Mouse (Mus musculus): ENCODE measurements at regions not wholly inside any gene's neighbourhood (a gene's known extent, or its start where the extent isn't known, plus 50 kb on each side); places are given as distances from the start of the nearest gene placed in this dataset.
A peak's percentile ranks its signal among the peaks of the same experiment; 100 is the strongest.

DNA sequence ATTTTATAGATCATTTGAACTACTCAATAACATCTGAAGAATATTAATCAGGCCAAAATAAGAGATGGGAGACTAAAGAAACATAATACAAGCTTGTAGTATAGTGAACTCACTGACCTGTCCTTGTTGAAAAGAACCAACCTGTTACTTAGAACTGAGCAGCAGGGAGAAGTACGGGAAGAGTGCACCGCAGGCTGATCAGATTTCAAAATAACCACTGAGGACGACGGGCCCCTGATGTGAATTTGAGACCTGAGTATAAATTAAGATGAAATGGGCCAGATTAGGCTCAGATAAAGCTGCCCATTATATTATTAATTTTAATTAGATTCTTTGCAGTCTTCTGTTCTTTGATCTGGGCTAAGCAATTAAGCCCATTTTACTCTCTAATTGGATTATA, 391.2 kb upstream of the Tyrp1 start:
- H3K27me3 ChIP-seq (replicated peaks; ENCODE audit: control insufficient read depth, insufficient read depth, low read length), result no peaks in the 10 kb centered on the region
- H3K4me1 ChIP-seq (replicated peaks; ENCODE audit: control insufficient read depth, insufficient read depth, low read length), result no peaks in the 10 kb centered on the region
- no peak for TF ChIP-seq CTCF (IDR thresholded peaks at IDR 0.05; ENCODE audit: low read depth)
- WGBS, result 66% methylated on average over 4 of the region's 4 CpGs
- no peak overlapping the region for H3K4me3 ChIP-seq (ENCODE audit: low read depth, low read length)
- no peaks in the 10 kb centered on the region for H3K9me3 ChIP-seq (ENCODE audit: control insufficient read depth)
- H3K36me3 ChIP-seq (ENCODE audit: control insufficient read depth, insufficient read depth), result no peaks in the 10 kb centered on the region
- no peak overlapping the region for H3K27ac ChIP-seq (ENCODE audit: low read depth, low read length)
- no peak for ATAC-seq
- H3K4me2 ChIP-seq (replicated peaks; ENCODE audit: low read depth), result no peak overlapping the region
- no peak overlapping the region for H3K9ac ChIP-seq (ENCODE audit: low read depth, low read length)

- WGBS, result 86% methylated on average over 1 of the region's 1 CpGs
- Histone ChIP-seq H3K4me2 (replicated peaks; ENCODE audit: low read depth) (no peak overlapping the region), H3K36me3 (ENCODE audit: control insufficient read depth, insufficient read depth) (no peaks in the 10 kb centered on the region), H3K4me3 (ENCODE audit: low read depth, low read length) (no peak overlapping the region), H3K9me3 (ENCODE audit: control insufficient read depth) (no peaks in the 10 kb centered on the region), H3K27me3 (replicated peaks; ENCODE audit: control insufficient read depth, insufficient read depth, low read length) (no peaks in the 10 kb centered on the region), H3K27ac (ENCODE audit: low read depth, low read length) (no peak overlapping the region), H3K9ac (ENCODE audit: low read depth, low read length) (no peak overlapping the region), H3K4me1 (replicated peaks; ENCODE audit: control insufficient read depth, insufficient read depth, low read length) (no peaks in the 10 kb centered on the region)
- TF ChIP-seq CTCF (IDR thresholded peaks at IDR 0.05; ENCODE audit: low read depth), result peak; percentile 39
- no peak for ATAC-seq
Measured at GRCm38 (mm10) chr4:80463615-80464014, 370.3 kb upstream of the Tyrp1 start.

GRCm38 (mm10) chr4:80475736-80476478, 358.0 kb upstream of the Tyrp1 start:
- Histone ChIP-seq H3K27ac (ENCODE audit: low read depth, low read length) (no peak overlapping the region), H3K36me3 (ENCODE audit: control insufficient read depth, insufficient read depth) (no peaks in the 10 kb centered on the region), H3K4me1 (replicated peaks; ENCODE audit: control insufficient read depth, insufficient read depth, low read length) (no peaks in the 10 kb centered on the region), H3K4me2 (replicated peaks; ENCODE audit: low read depth) (no peak overlapping the region), H3K9me3 (ENCODE audit: control insufficient read depth) (no peaks in the 10 kb centered on the region), H3K4me3 (ENCODE audit: low read depth, low read length) (no peak overlapping the region), H3K27me3 (replicated peaks; ENCODE audit: control insufficient read depth, insufficient read depth, low read length) (no peaks in the 10 kb centered on the region), H3K9ac (ENCODE audit: low read depth, low read length) (no peak overlapping the region)
- WGBS, result 83% methylated on average over 4 of the region's 4 CpGs
- TF ChIP-seq CTCF (IDR thresholded peaks at IDR 0.05; ENCODE audit: low read depth), result no peak
- no peak for ATAC-seq

DNA sequence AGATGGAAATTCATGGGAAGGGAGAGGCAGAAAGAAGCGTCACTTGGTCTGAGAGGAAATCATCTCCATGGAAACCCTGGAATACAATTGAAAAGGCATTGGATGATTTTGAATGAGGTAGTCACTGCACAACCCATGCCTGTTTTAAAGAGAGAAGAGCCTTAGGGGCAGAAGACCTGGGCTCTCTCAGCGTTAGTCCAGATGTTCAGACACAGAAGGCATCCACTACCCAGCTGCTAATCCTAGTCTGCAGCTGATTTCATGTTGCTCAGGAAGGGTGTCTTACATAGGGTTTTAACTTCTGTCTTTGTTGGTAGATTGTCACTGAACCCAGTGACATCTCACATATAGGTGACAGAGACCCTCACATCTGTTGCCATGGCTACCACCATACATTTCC, 318.8 kb upstream of the Tyrp1 start:
- ATAC-seq, result no peak
- no peaks in the 10 kb centered on the region for H3K9me3 ChIP-seq (ENCODE audit: control insufficient read depth)
- no peaks in the 10 kb centered on the region for H3K4me1 ChIP-seq (replicated peaks; ENCODE audit: control insufficient read depth, insufficient read depth, low read length)
- H3K9ac ChIP-seq (ENCODE audit: low read depth, low read length), result no peak overlapping the region
- no peaks in the 10 kb centered on the region for H3K36me3 ChIP-seq (ENCODE audit: control insufficient read depth, insufficient read depth)
- H3K4me2 ChIP-seq (replicated peaks; ENCODE audit: low read depth), result no peak overlapping the region
- TF ChIP-seq CTCF (IDR thresholded peaks at IDR 0.05; ENCODE audit: low read depth), result no peak
- H3K27ac ChIP-seq (ENCODE audit: low read depth, low read length), result no peak overlapping the region
- 79% methylated on average over 2 of the region's 2 CpGs for WGBS
- H3K4me3 ChIP-seq (ENCODE audit: low read depth, low read length), result no peak overlapping the region
- no peaks in the 10 kb centered on the region for H3K27me3 ChIP-seq (replicated peaks; ENCODE audit: control insufficient read depth, insufficient read depth, low read length)

DNA sequence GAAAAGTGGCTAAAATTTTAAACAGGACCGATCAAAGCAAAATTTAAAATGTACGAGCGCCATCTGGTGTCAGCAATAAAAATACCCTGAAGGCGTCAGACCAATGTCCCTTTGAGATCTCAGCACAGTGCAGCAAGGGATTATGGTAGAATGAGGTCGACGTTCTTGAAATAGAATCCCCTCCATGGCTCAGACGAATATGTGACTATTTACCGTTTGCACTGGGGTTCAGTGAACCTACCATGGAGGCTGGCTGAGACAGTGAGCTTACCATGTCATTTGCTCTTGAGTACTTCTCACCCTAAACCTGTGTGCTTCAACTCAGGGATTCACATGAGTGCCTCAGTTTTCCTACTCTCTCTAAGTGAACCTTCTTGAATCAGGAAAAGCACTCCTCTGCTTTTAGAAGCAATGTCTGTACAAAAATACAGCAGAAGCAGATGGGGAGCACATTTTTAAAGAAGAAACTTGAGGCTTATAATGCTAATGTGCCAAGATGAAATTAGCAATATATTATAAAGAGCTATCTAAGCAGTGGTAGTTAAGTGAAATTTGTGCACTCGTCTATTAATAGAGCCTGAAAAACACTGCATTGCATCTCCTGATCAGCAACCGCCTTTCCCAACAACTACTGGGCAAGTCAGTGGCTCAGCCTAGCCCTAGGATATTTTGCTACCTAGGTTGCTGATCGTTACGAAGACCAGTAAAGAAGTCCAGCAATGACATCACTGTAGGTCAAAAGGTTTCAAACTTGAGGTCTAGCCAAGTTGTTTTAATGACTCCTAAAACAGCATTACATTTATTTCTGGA, 316.2 kb upstream of the Tyrp1 start:
- H3K27me3 ChIP-seq (replicated peaks; ENCODE audit: control insufficient read depth, insufficient read depth, low read length), result no peaks in the 10 kb centered on the region
- no peaks in the 10 kb centered on the region for H3K36me3 ChIP-seq (ENCODE audit: control insufficient read depth, insufficient read depth)
- H3K9me3 ChIP-seq (ENCODE audit: control insufficient read depth), result no peaks in the 10 kb centered on the region
- no peak overlapping the region for H3K9ac ChIP-seq (ENCODE audit: low read depth, low read length)
- no peak overlapping the region for H3K4me2 ChIP-seq (replicated peaks; ENCODE audit: low read depth)
- peak; percentile 68 for TF ChIP-seq CTCF (IDR thresholded peaks at IDR 0.05; ENCODE audit: low read depth)
- ATAC-seq, result no peak
- H3K27ac ChIP-seq (ENCODE audit: low read depth, low read length), result no peak overlapping the region
- no peak overlapping the region for H3K4me3 ChIP-seq (ENCODE audit: low read depth, low read length)
- 28% methylated on average over 12 of the region's 12 CpGs for WGBS
- no peaks in the 10 kb centered on the region for H3K4me1 ChIP-seq (replicated peaks; ENCODE audit: control insufficient read depth, insufficient read depth, low read length)

GRCm38 (mm10) chr4:80518589-80518988, 315.3 kb upstream of the Tyrp1 start:
- no peak overlapping the region for H3K27ac ChIP-seq (ENCODE audit: low read depth, low read length)
- no peak for ATAC-seq
- no peaks in the 10 kb centered on the region for H3K36me3 ChIP-seq (ENCODE audit: control insufficient read depth, insufficient read depth)
- no peaks in the 10 kb centered on the region for H3K9me3 ChIP-seq (ENCODE audit: control insufficient read depth)
- H3K9ac ChIP-seq (ENCODE audit: low read depth, low read length), result no peak overlapping the region
- no peaks in the 10 kb centered on the region for H3K27me3 ChIP-seq (replicated peaks; ENCODE audit: control insufficient read depth, insufficient read depth, low read length)
- no peak for TF ChIP-seq CTCF (IDR thresholded peaks at IDR 0.05; ENCODE audit: low read depth)
- H3K4me1 ChIP-seq (replicated peaks; ENCODE audit: control insufficient read depth, insufficient read depth, low read length), result no peaks in the 10 kb centered on the region
- H3K4me2 ChIP-seq (replicated peaks; ENCODE audit: low read depth), result no peak overlapping the region
- no peak overlapping the region for H3K4me3 ChIP-seq (ENCODE audit: low read depth, low read length)
